Comparison of ENCODE assay signal across 16 mouse cellular contexts in the genomic region with DNA sequence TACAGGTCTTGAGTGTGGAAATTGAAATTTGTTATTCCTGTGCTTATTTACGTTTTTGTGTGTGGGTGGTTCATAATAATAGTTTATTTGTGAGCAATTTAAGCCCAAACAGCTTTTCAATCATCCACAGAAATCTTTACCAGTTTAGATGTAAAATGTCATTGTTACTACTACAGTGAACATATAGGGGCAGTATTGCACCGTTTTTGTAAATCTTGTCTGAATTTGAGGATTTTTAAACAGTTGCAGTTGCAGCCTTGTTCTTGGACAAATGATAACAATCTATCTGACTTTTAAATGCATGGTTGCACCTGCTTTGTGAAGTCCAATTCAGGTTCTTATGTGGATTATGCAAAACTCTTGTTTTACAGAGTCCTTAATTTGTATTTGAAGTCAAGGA.
DNase-seq lines count a peak whose midpoint lies in the region; ATAC-seq and TF ChIP-seq lines count a peak whose summit lies in the region.
"Had no signal": no experiment of that assay in that cellular context is flagged by ENCODE, and none has a peak within 500 bp of the region (broad histone marks: within the 10 kb centered on the region; RNA-seq: fewer than 3 reads in every experiment).

No protein-coding gene starts in this region.

- TF ChIP-seq RAD21 in MEL (IDR thresholded peaks at IDR 0.05; ENCODE audit: low read depth, low read length), result peak; percentile 73

- no peaks in the 10 kb centered on the region for H3K27me3 ChIP-seq in MEL (ENCODE audit: control insufficient read depth in 1 of 2, insufficient read depth in 2 of 2, low read length in 2 of 2)
- H3K27me3 ChIP-seq in embryonic facial prominence, embryonic 14.5 days (replicated peaks; ENCODE audit: control insufficient read depth, insufficient read depth, low read length), result no peaks in the 10 kb centered on the region
- H3K27me3 ChIP-seq: embryonic facial prominence, embryonic 12.5 days; forebrain, embryonic 15.5 days had no signal

- 27% methylated on average over 2 of the region's 2 CpGs for WGBS in embryonic facial prominence, embryonic 14.5 days

- ATAC-seq in embryonic facial prominence, embryonic 14.5 days (ENCODE audit: low read depth), result no peak
- ATAC-seq: forebrain, embryonic 15.5 days; hindbrain, embryonic 16.5 days; midbrain, embryonic 16.5 days had no signal

- H3K9ac ChIP-seq in MEL (ENCODE audit: control insufficient read depth, low read depth, low read length, poor library complexity, severe bottlenecking), result no peak overlapping the region
- H3K9ac ChIP-seq in embryonic facial prominence, embryonic 14.5 days (ENCODE audit: low read depth, low read length), result no peak overlapping the region
- H3K9ac ChIP-seq: embryonic facial prominence, embryonic 12.5 days; forebrain, embryonic 15.5 days had no signal

- H3K9me3 ChIP-seq in MEL (replicated peaks; ENCODE audit: insufficient read depth, low read length), result no peaks in the 10 kb centered on the region
- no peaks in the 10 kb centered on the region for H3K9me3 ChIP-seq in embryonic facial prominence, embryonic 14.5 days (ENCODE audit: control insufficient read depth, low read length)
- H3K9me3 ChIP-seq: embryonic facial prominence, embryonic 12.5 days; forebrain, embryonic 15.5 days had no signal

- no peak overlapping the region for H3K4me3 ChIP-seq in layer of hippocampus, adult 2 months
- no peak overlapping the region for H3K4me3 ChIP-seq in MEL (ENCODE audit: control insufficient read depth in 1 of 2, insufficient read depth in 1 of 2, low read depth in 2 of 2, low read length in 2 of 2)
- no peak overlapping the region for H3K4me3 ChIP-seq in embryonic facial prominence, embryonic 14.5 days (ENCODE audit: low read depth, low read length)
- H3K4me3 ChIP-seq: embryonic facial prominence, embryonic 12.5 days; forebrain, embryonic 15.5 days had no signal

- TF ChIP-seq CTCF in layer of hippocampus, adult 2 months (conservative IDR thresholded peaks at IDR 0.05), result peak; percentile 82
- peak in 2 of 3 experiments; percentile 14 to 61; a peak in 3 of 6 replicates for TF ChIP-seq CTCF in MEL (IDR thresholded peaks at IDR 0.05 in 2 of 3, conservative IDR thresholded peaks at IDR 0.05 in 1 of 3; ENCODE audit: control insufficient read depth in 1 of 3, insufficient read depth in 1 of 3, low read depth in 2 of 3, low read length in 3 of 3, poor library complexity in 1 of 3, severe bottlenecking in 1 of 3)

- H3K4me1 ChIP-seq in MEL (ENCODE audit: control insufficient read depth in 1 of 2, insufficient read depth in 2 of 2, low read length in 2 of 2), result peaks cover 5 to 8% of the 10 kb centered on the region in 2 experiments; a peak in 2 of 4 replicates
- H3K4me1 ChIP-seq in embryonic facial prominence, embryonic 14.5 days (ENCODE audit: control insufficient read depth, insufficient read depth, low read length), result no peaks in the 10 kb centered on the region
- H3K4me1 ChIP-seq: embryonic facial prominence, embryonic 12.5 days had no signal

- TF ChIP-seq POLR2A in MEL (IDR thresholded peaks at IDR 0.05; ENCODE audit: control insufficient read depth in 1 of 2, insufficient read depth in 1 of 2, low read depth in 1 of 2, low read length in 2 of 2, poor library complexity in 1 of 2), result no peak

- intact Hi-C loops in heart, postnatal 25 days (cut with DNase I), result no loop called here

- peak; percentile 8 for DNase-seq in embryo, embryonic 10 days (ENCODE audit: low spot score)
- no peak for DNase-seq in embryo, embryonic 9.5 days (ENCODE audit: extremely low spot score)
- DNase-seq in layer of hippocampus, adult 2 months (ENCODE audit: low spot score in 2 of 2), result peak in 1 of 2 experiments; percentile 25
- no peak for DNase-seq in layer of hippocampus, postnatal 36 days
- peak; percentile 45 for DNase-seq in MEL (ENCODE audit: low read depth, low spot score)
- peak; percentile 50 for DNase-seq in embryonic facial prominence, embryonic 14.5 days (ENCODE audit: low spot score)
- no peak for DNase-seq in heart, postnatal 25 days (ENCODE audit: low spot score)
- no peak for DNase-seq in layer of hippocampus, postnatal 25 days (ENCODE audit: extremely low spot score in 1 of 2, low spot score in 1 of 2)
- DNase-seq: heart, adult 11 months; kidney, postnatal 14 days; spleen, adult 18-20 months; thymus, adult 2 months had no signal

- H3K27ac ChIP-seq in layer of hippocampus, adult 2 months, result peak overlapping the region; percentile 85; the same call in 1 of the 2 replicates
- no peak overlapping the region for H3K27ac ChIP-seq in MEL (ENCODE audit: control insufficient read depth, low read depth, low read length)
- H3K27ac ChIP-seq in embryonic facial prominence, embryonic 14.5 days (replicated peaks; ENCODE audit: low read depth, low read length), result no peak overlapping the region
- H3K27ac ChIP-seq: embryonic facial prominence, embryonic 12.5 days had no signal

- H3K79me2 ChIP-seq in MEL (ENCODE audit: control insufficient read depth, insufficient read depth, low read length, poor library complexity), result no peaks in the 10 kb centered on the region

- no peak overlapping the region for H3K4me2 ChIP-seq in embryonic facial prominence, embryonic 14.5 days (ENCODE audit: low read depth, low read length)
- H3K4me2 ChIP-seq: embryonic facial prominence, embryonic 12.5 days; forebrain, embryonic 15.5 days had no signal

- TF ChIP-seq EP300 in MEL (IDR thresholded peaks at IDR 0.05; ENCODE audit: low read depth in 1 of 2, low read length in 2 of 2), result no peak

- H3K36me3 ChIP-seq in MEL (ENCODE audit: control insufficient read depth in 1 of 2, insufficient read depth in 2 of 2, low read length in 2 of 2), result peaks cover 0 to 21% of the 10 kb centered on the region in 2 experiments; a peak in 3 of 4 replicates
- H3K36me3 ChIP-seq in embryonic facial prominence, embryonic 14.5 days (ENCODE audit: control insufficient read depth, insufficient read depth, low read length), result no peaks in the 10 kb centered on the region
- H3K36me3 ChIP-seq: embryonic facial prominence, embryonic 12.5 days; forebrain, embryonic 15.5 days had no signal

TF ChIP-seq in MEL, 35 proteins besides CTCF, POLR2A, EP300 and RAD21:
- TF ChIP-seq MEF2A (IDR thresholded peaks at IDR 0.05; ENCODE audit: extremely low read depth, insufficient replicate concordance, low read depth, low read length, poor library complexity, severe bottlenecking) (no peak), GATA1 (IDR thresholded peaks at IDR 0.05; ENCODE audit: low read depth, low read length) (peak; percentile 38; the same call in 1 of the 2 replicates), SMC3 (IDR thresholded peaks at IDR 0.05; ENCODE audit: low read depth, low read length) (peak; percentile 54), ZC3H11A (IDR thresholded peaks at IDR 0.05; ENCODE audit: low read depth, low read length) (peak; percentile 36; the same call in 1 of the 2 replicates), MYB (IDR thresholded peaks at IDR 0.05; ENCODE audit: low read depth, low read length) (no peak)

Comparison
In these comparisons a context has a peak if more than half of its experiments do, and no peak if none do; other contexts are left out.
1. DNase-seq: peak in embryo, embryonic 10 days (single experiment), MEL (single experiment) and embryonic facial prominence, embryonic 14.5 days (single experiment); none in embryo, embryonic 9.5 days (single experiment), layer of hippocampus, postnatal 36 days (0 of 2), heart, postnatal 25 days (single experiment) and layer of hippocampus, postnatal 25 days (0 of 2).